Mouse (Mus musculus): ENCODE data around the gene 1700025G04Rik. TPM values are rescaled to one million over a fixed set of nuclear protein-coding genes. Genes with fewer than 3 reads are reported as not detected.
A peak's percentile ranks its signal among the peaks of the same experiment; 100 is the strongest.
"Not testable (repeated sequence)": the region's sequence is repeated elsewhere in the genome, so short reads cannot be mapped to it uniquely, and the experiment has no call there.

The 1700025G04Rik gene
- polyA plus RNA-seq, 1 experiment from 2014 or later, result 28.5 TPM

- 82% methylated on average over 20 of the region's 20 CpGs for WGBS
These were observed 238.7 kb downstream of the 1700025G04Rik start for GRCm38 (mm10) chr1:151851051-151851848.

GRCm38 (mm10) chr1:151849993-151850608 lies 239.8 kb downstream of the 1700025G04Rik start:
- no peak overlapping the region for H3K27ac ChIP-seq (ENCODE audit: low read length)
- H3K9me3 ChIP-seq (replicated peaks; ENCODE audit: control insufficient read depth, low read length, poor library complexity, severe bottlenecking), result no peaks in the 10 kb centered on the region
- no peaks in the 10 kb centered on the region for H3K36me3 ChIP-seq (ENCODE audit: control insufficient read depth, insufficient read depth, low read length)
- H3K4me3 ChIP-seq (ENCODE audit: low read depth, low read length), result no peak overlapping the region
- no peak overlapping the region for H3K4me2 ChIP-seq (ENCODE audit: low read length)
- ATAC-seq, result no peak
- H3K9ac ChIP-seq (ENCODE audit: low read depth, low read length), result no peak overlapping the region
- no peaks in the 10 kb centered on the region for H3K27me3 ChIP-seq (ENCODE audit: control insufficient read depth, insufficient read depth, low read depth, low read length)
- peaks cover 2% of the 10 kb centered on the region; the same call in 1 of the 2 replicates for H3K4me1 ChIP-seq (ENCODE audit: control insufficient read depth, insufficient read depth, low read length)
- 87% methylated on average over 16 of the region's 16 CpGs for WGBS

More at GRCm38 (mm10) chr1:151851051-151851848, 238.7 kb downstream of the 1700025G04Rik start:
- H3K27me3 ChIP-seq (ENCODE audit: control insufficient read depth, insufficient read depth, low read depth, low read length), result no peaks in the 10 kb centered on the region
- H3K36me3 ChIP-seq (ENCODE audit: control insufficient read depth, insufficient read depth, low read length), result no peaks in the 10 kb centered on the region
- H3K27ac ChIP-seq (ENCODE audit: low read length), result no peak overlapping the region
- H3K4me3 ChIP-seq (ENCODE audit: low read depth, low read length), result no peak overlapping the region
- no peaks in the 10 kb centered on the region for H3K4me1 ChIP-seq (ENCODE audit: control insufficient read depth, insufficient read depth, low read length)
- H3K4me2 ChIP-seq (ENCODE audit: low read length), result no peak overlapping the region
- H3K9me3 ChIP-seq (replicated peaks; ENCODE audit: control insufficient read depth, low read length, poor library complexity, severe bottlenecking), result no peaks in the 10 kb centered on the region
- H3K9ac ChIP-seq (ENCODE audit: low read depth, low read length), result no peak overlapping the region
- no peak for ATAC-seq

GRCm38 (mm10) chr1:151848286-151848685 lies 241.6 kb downstream of the 1700025G04Rik start:
- no peak overlapping the region for H3K4me3 ChIP-seq (ENCODE audit: low read depth, low read length)
- H3K27me3 ChIP-seq (ENCODE audit: control insufficient read depth, insufficient read depth, low read depth, low read length), result no peaks in the 10 kb centered on the region
- peaks cover 2% of the 10 kb centered on the region; the same call in 1 of the 2 replicates for H3K4me1 ChIP-seq (ENCODE audit: control insufficient read depth, insufficient read depth, low read length)
- no peak for ATAC-seq
- no peak overlapping the region for H3K4me2 ChIP-seq (ENCODE audit: low read length)
- H3K9me3 ChIP-seq (replicated peaks; ENCODE audit: control insufficient read depth, low read length, poor library complexity, severe bottlenecking), result no peaks in the 10 kb centered on the region
- H3K27ac ChIP-seq (ENCODE audit: low read length), result no peak overlapping the region
- H3K36me3 ChIP-seq (ENCODE audit: control insufficient read depth, insufficient read depth, low read length), result no peaks in the 10 kb centered on the region
- no peak overlapping the region for H3K9ac ChIP-seq (ENCODE audit: low read depth, low read length)
- WGBS, result 94% methylated on average over 2 of the region's 2 CpGs

- peaks cover 2% of the 10 kb centered on the region; the same call in 1 of the 2 replicates for H3K4me1 ChIP-seq (ENCODE audit: control insufficient read depth, insufficient read depth, low read length)
- 61% methylated on average over 19 of the region's 19 CpGs for WGBS
- no peak overlapping the region for H3K4me3 ChIP-seq (ENCODE audit: low read depth, low read length)
- no peak overlapping the region for H3K4me2 ChIP-seq (ENCODE audit: low read length)
- no peaks in the 10 kb centered on the region for H3K9me3 ChIP-seq (replicated peaks; ENCODE audit: control insufficient read depth, low read length, poor library complexity, severe bottlenecking)
- no peak overlapping the region for H3K9ac ChIP-seq (ENCODE audit: low read depth, low read length)
- peak; percentile 36; the same call in 1 of the 2 replicates for ATAC-seq
- H3K27ac ChIP-seq (ENCODE audit: low read length), result no peak overlapping the region
- H3K36me3 ChIP-seq (ENCODE audit: control insufficient read depth, insufficient read depth, low read length), result no peaks in the 10 kb centered on the region
- no peaks in the 10 kb centered on the region for H3K27me3 ChIP-seq (ENCODE audit: control insufficient read depth, insufficient read depth, low read depth, low read length)
These were observed 243.8 kb downstream of the 1700025G04Rik start for GRCm38 (mm10) chr1:151845926-151846782.

- 0 out of 2 replicates have a peak overlapping the region, but pooled peaks have one; percentile 7 for H3K4me2 ChIP-seq (ENCODE audit: low read length)
- H3K27me3 ChIP-seq (ENCODE audit: control insufficient read depth, insufficient read depth, low read depth, low read length), result no peaks in the 10 kb centered on the region
- H3K36me3 ChIP-seq (ENCODE audit: control insufficient read depth, insufficient read depth, low read length), result no peaks in the 10 kb centered on the region
- peak; percentile 66 for ATAC-seq
- 51% methylated on average over 17 of the region's 17 CpGs for WGBS
- no peaks in the 10 kb centered on the region for H3K9me3 ChIP-seq (replicated peaks; ENCODE audit: control insufficient read depth, low read length, poor library complexity, severe bottlenecking)
- H3K4me1 ChIP-seq (ENCODE audit: control insufficient read depth, insufficient read depth, low read length), result peaks cover 2% of the 10 kb centered on the region; the same call in 1 of the 2 replicates
- H3K4me3 ChIP-seq (ENCODE audit: low read depth, low read length), result no peak overlapping the region
- no peak overlapping the region for H3K27ac ChIP-seq (ENCODE audit: low read length)
- no peak overlapping the region for H3K9ac ChIP-seq (ENCODE audit: low read depth, low read length)
These were observed 244.6 kb downstream of the 1700025G04Rik start for GRCm38 (mm10) chr1:151845252-151845832.

GRCm38 (mm10) chr1:151840345-151840744 lies 249.6 kb downstream of the 1700025G04Rik start:
- ATAC-seq; H3K4me1 ChIP-seq (ENCODE audit: control insufficient read depth, insufficient read depth, low read length); H3K9me3 ChIP-seq (replicated peaks; ENCODE audit: control insufficient read depth, low read length, poor library complexity, severe bottlenecking); H3K27ac ChIP-seq (ENCODE audit: low read length); H3K27me3 ChIP-seq (ENCODE audit: control insufficient read depth, insufficient read depth, low read depth, low read length); H3K4me2 ChIP-seq (ENCODE audit: low read length); H3K36me3 ChIP-seq (ENCODE audit: control insufficient read depth, insufficient read depth, low read length); H3K4me3 ChIP-seq (ENCODE audit: low read depth, low read length); H3K9ac ChIP-seq (ENCODE audit: low read depth, low read length): not testable (repeated sequence)
- 94% methylated on average over 1 of the region's 1 CpGs for WGBS

- Histone ChIP-seq H3K36me3 (ENCODE audit: control insufficient read depth, insufficient read depth, low read length) (no peaks in the 10 kb centered on the region), H3K4me3 (ENCODE audit: low read depth, low read length) (no peak overlapping the region), H3K4me1 (ENCODE audit: control insufficient read depth, insufficient read depth, low read length) (no peaks in the 10 kb centered on the region), H3K9me3 (replicated peaks; ENCODE audit: control insufficient read depth, low read length, poor library complexity, severe bottlenecking) (peaks cover 5% of the 10 kb centered on the region; the same call in 1 of the 2 replicates), H3K4me2 (ENCODE audit: low read length) (no peak overlapping the region), H3K27me3 (ENCODE audit: control insufficient read depth, insufficient read depth, low read depth, low read length) (no peaks in the 10 kb centered on the region), H3K27ac (ENCODE audit: low read length) (no peak overlapping the region), H3K9ac (ENCODE audit: low read depth, low read length) (no peak overlapping the region)
- ATAC-seq, result no peak
- 94% methylated on average over 4 of the region's 4 CpGs for WGBS
These were observed 254.7 kb downstream of the 1700025G04Rik start for GRCm38 (mm10) chr1:151835261-151835660.

GRCm38 (mm10) chr1:151831791-151832190 lies 258.1 kb downstream of the 1700025G04Rik start:
- Histone ChIP-seq H3K4me3 (ENCODE audit: low read depth, low read length) (no peak overlapping the region), H3K9ac (ENCODE audit: low read depth, low read length) (no peak overlapping the region), H3K4me2 (ENCODE audit: low read length) (no peak overlapping the region), H3K27me3 (ENCODE audit: control insufficient read depth, insufficient read depth, low read depth, low read length) (no peaks in the 10 kb centered on the region), H3K36me3 (ENCODE audit: control insufficient read depth, insufficient read depth, low read length) (no peaks in the 10 kb centered on the region), H3K9me3 (replicated peaks; ENCODE audit: control insufficient read depth, low read length, poor library complexity, severe bottlenecking) (peaks cover 5% of the 10 kb centered on the region; the same call in 1 of the 2 replicates), H3K4me1 (ENCODE audit: control insufficient read depth, insufficient read depth, low read length) (no peaks in the 10 kb centered on the region), H3K27ac (ENCODE audit: low read length) (no peak overlapping the region)
- WGBS, result 89% methylated on average over 3 of the region's 3 CpGs
- no peak for ATAC-seq
